Mouse (Mus musculus) E14TG2a.4 (cell line): ENCODE results near the gene Rtf2.

Experiments used
- CTCF ChIP-seq: conservative IDR thresholded peaks from 2 replicates; pipeline ENCODE4 v1.5.1; 2014; ENCODE audit warnings: low read length
- POU5F1 ChIP-seq: IDR thresholded peaks from 2 replicates; pipeline ENCODE4 v1.6.1; 2014; ENCODE audit warnings: low read length, borderline replicate concordance

DNA sequence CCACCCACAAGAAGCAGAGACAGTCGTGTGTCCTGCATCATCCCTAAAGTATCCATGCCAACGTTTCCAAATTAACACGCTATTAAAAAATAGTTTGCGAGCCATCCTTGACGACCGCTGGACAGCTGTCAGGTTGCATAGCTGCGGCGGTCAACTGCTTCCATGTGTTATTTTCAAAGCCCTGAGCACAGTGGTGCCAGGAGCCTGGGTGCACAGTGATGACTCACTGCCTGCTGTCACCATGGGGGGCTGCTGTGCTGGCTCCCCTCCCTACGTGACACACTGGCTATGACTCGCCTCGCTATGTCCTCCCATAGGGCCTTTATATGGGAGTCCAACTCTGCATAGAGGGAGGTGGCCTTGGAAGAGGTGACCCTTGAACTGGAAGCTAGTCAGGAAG, 29.3 kb upstream of the Rtf2 start:
- TF ChIP-seq CTCF (no peak), POU5F1 (no peak)
